Mouse (Mus musculus): ENCODE data around the gene Tenm4. TPM values are rescaled to one million over a fixed set of nuclear protein-coding genes. Genes with fewer than 3 reads are reported as not detected.

The Tenm4 gene
- polyA plus RNA-seq, 1 experiment from 2014 or later = 9.2 TPM

- no peak overlapping the region for H3K4me3 ChIP-seq (ENCODE audit: control insufficient read depth in 1 of 2, insufficient read depth in 1 of 2, low read depth in 1 of 2, low read length in 2 of 2)
- no peak overlapping the region for H3K4me2 ChIP-seq (ENCODE audit: low read length)
- 41% methylated on average over 4 of the region's 4 CpGs for WGBS
- no peaks in the 10 kb centered on the region for H3K27me3 ChIP-seq (ENCODE audit: control insufficient read depth, insufficient read depth, low read length)
- H3K4me1 ChIP-seq (ENCODE audit: control insufficient read depth in 2 of 2, insufficient read depth in 2 of 2, low read length in 2 of 2) = peaks cover 4 to 6% of the 10 kb centered on the region in 2 experiments
- H3K36me3 ChIP-seq (ENCODE audit: control insufficient read depth, insufficient read depth, low read length) = no peaks in the 10 kb centered on the region
- no peak for ATAC-seq (ENCODE audit: insufficient number of reproducible peaks, insufficient read depth, low FRiP score, low read depth)
- no peak overlapping the region for H3K27ac ChIP-seq (replicated peaks in 1 of 2; ENCODE audit: control insufficient read depth in 1 of 2, insufficient read depth in 1 of 2, low read depth in 2 of 2, low read length in 2 of 2)
- no peaks in the 10 kb centered on the region for H3K9me3 ChIP-seq (ENCODE audit: control insufficient read depth, low read length)
- H3K9ac ChIP-seq (ENCODE audit: low read length) = no peak overlapping the region
Observed at GRCm38 (mm10) chr7:96856518-96856917, 685.5 kb downstream of the Tenm4 start.

- no peak for ATAC-seq (ENCODE audit: insufficient number of reproducible peaks, insufficient read depth, low FRiP score, low read depth)
- 65% methylated on average over 2 of the region's 2 CpGs for WGBS
Observed at GRCm38 (mm10) chr7:96859077-96859476, 688.0 kb downstream of the Tenm4 start.

GRCm38 (mm10) chr7:96859684-96860083 is 688.6 kb downstream of the Tenm4 start:
- no peaks in the 10 kb centered on the region for H3K27me3 ChIP-seq (ENCODE audit: control insufficient read depth, insufficient read depth, low read length)
- ATAC-seq (ENCODE audit: insufficient number of reproducible peaks, insufficient read depth, low FRiP score, low read depth) = no peak

More at GRCm38 (mm10) chr7:96859077-96859476, 688.0 kb downstream of the Tenm4 start:
- Histone ChIP-seq H3K9me3 (ENCODE audit: control insufficient read depth, low read length) (no peaks in the 10 kb centered on the region), H3K4me3 (ENCODE audit: control insufficient read depth in 1 of 2, insufficient read depth in 1 of 2, low read depth in 1 of 2, low read length in 2 of 2) (no peak overlapping the region), H3K27me3 (ENCODE audit: control insufficient read depth, insufficient read depth, low read length) (no peaks in the 10 kb centered on the region), H3K4me1 (ENCODE audit: control insufficient read depth in 2 of 2, insufficient read depth in 2 of 2, low read length in 2 of 2) (peaks cover 4 to 6% of the 10 kb centered on the region in 2 experiments), H3K36me3 (ENCODE audit: control insufficient read depth, insufficient read depth, low read length) (no peaks in the 10 kb centered on the region), H3K9ac (ENCODE audit: low read length) (no peak overlapping the region), H3K27ac (replicated peaks in 1 of 2; ENCODE audit: control insufficient read depth in 1 of 2, insufficient read depth in 1 of 2, low read depth in 2 of 2, low read length in 2 of 2) (no peak overlapping the region), H3K4me2 (ENCODE audit: low read length) (no peak overlapping the region)

GRCm38 (mm10) chr7:96860650-96861049 is 689.6 kb downstream of the Tenm4 start:
- ATAC-seq (ENCODE audit: insufficient number of reproducible peaks, insufficient read depth, low FRiP score, low read depth) = peak; percentile 32; the same call in 1 of the 2 replicates
- Histone ChIP-seq H3K9ac (ENCODE audit: low read length) (no peak overlapping the region), H3K36me3 (ENCODE audit: control insufficient read depth, insufficient read depth, low read length) (no peaks in the 10 kb centered on the region), H3K27ac (replicated peaks in 1 of 2; ENCODE audit: control insufficient read depth in 1 of 2, insufficient read depth in 1 of 2, low read depth in 2 of 2, low read length in 2 of 2) (0 out of 4 replicates have a peak overlapping the region, but pooled peaks of 1 of the 2 experiments have one; percentile 0), H3K9me3 (ENCODE audit: control insufficient read depth, low read length) (no peaks in the 10 kb centered on the region), H3K4me3 (ENCODE audit: control insufficient read depth in 1 of 2, insufficient read depth in 1 of 2, low read depth in 1 of 2, low read length in 2 of 2) (no peak overlapping the region), H3K27me3 (ENCODE audit: control insufficient read depth, insufficient read depth, low read length) (no peaks in the 10 kb centered on the region), H3K4me1 (ENCODE audit: control insufficient read depth in 2 of 2, insufficient read depth in 2 of 2, low read length in 2 of 2) (peaks cover 4 to 6% of the 10 kb centered on the region in 2 experiments), H3K4me2 (ENCODE audit: low read length) (no peak overlapping the region)
- WGBS = 29% methylated on average over 4 of the region's 4 CpGs

More at GRCm38 (mm10) chr7:96859684-96860083, 688.6 kb downstream of the Tenm4 start:
- H3K36me3 ChIP-seq (ENCODE audit: control insufficient read depth, insufficient read depth, low read length) = no peaks in the 10 kb centered on the region
- no peaks in the 10 kb centered on the region for H3K9me3 ChIP-seq (ENCODE audit: control insufficient read depth, low read length)
- no peak overlapping the region for H3K4me2 ChIP-seq (ENCODE audit: low read length)
- WGBS = 72% methylated on average over 5 of the region's 5 CpGs
- no peak overlapping the region for H3K27ac ChIP-seq (replicated peaks in 1 of 2; ENCODE audit: control insufficient read depth in 1 of 2, insufficient read depth in 1 of 2, low read depth in 2 of 2, low read length in 2 of 2)
- H3K4me1 ChIP-seq (ENCODE audit: control insufficient read depth in 2 of 2, insufficient read depth in 2 of 2, low read length in 2 of 2) = peaks cover 4 to 6% of the 10 kb centered on the region in 2 experiments
- H3K9ac ChIP-seq (ENCODE audit: low read length) = no peak overlapping the region
- no peak overlapping the region for H3K4me3 ChIP-seq (ENCODE audit: control insufficient read depth in 1 of 2, insufficient read depth in 1 of 2, low read depth in 1 of 2, low read length in 2 of 2)

GRCm38 (mm10) chr7:96864894-96865722 is 694.1 kb downstream of the Tenm4 start:
- Histone ChIP-seq H3K4me1 (ENCODE audit: control insufficient read depth in 2 of 2, insufficient read depth in 2 of 2, low read length in 2 of 2) (peaks cover 4 to 6% of the 10 kb centered on the region in 2 experiments), H3K36me3 (ENCODE audit: control insufficient read depth, insufficient read depth, low read length) (no peaks in the 10 kb centered on the region), H3K27ac (replicated peaks in 1 of 2; ENCODE audit: control insufficient read depth in 1 of 2, insufficient read depth in 1 of 2, low read depth in 2 of 2, low read length in 2 of 2) (no peak overlapping the region), H3K4me3 (ENCODE audit: control insufficient read depth in 1 of 2, insufficient read depth in 1 of 2, low read depth in 1 of 2, low read length in 2 of 2) (no peak overlapping the region), H3K4me2 (ENCODE audit: low read length) (no peak overlapping the region), H3K27me3 (ENCODE audit: control insufficient read depth, insufficient read depth, low read length) (no peaks in the 10 kb centered on the region), H3K9me3 (ENCODE audit: control insufficient read depth, low read length) (no peaks in the 10 kb centered on the region), H3K9ac (ENCODE audit: low read length) (no peak overlapping the region)
- WGBS = 68% methylated on average over 7 of the region's 7 CpGs
- no peak for ATAC-seq (ENCODE audit: insufficient number of reproducible peaks, insufficient read depth, low FRiP score, low read depth)

- 84% methylated on average over 16 of the region's 16 CpGs for WGBS
- no peak for ATAC-seq (ENCODE audit: insufficient number of reproducible peaks, insufficient read depth, low FRiP score, low read depth)
- no peak overlapping the region for H3K27ac ChIP-seq (replicated peaks in 1 of 2; ENCODE audit: control insufficient read depth in 1 of 2, insufficient read depth in 1 of 2, low read depth in 2 of 2, low read length in 2 of 2)
Observed at GRCm38 (mm10) chr7:96869079-96869810, 698.2 kb downstream of the Tenm4 start.

GRCm38 (mm10) chr7:96870473-96870872 is 699.4 kb downstream of the Tenm4 start:
- 87% methylated on average over 8 of the region's 8 CpGs for WGBS
- H3K27ac ChIP-seq (replicated peaks in 1 of 2; ENCODE audit: control insufficient read depth in 1 of 2, insufficient read depth in 1 of 2, low read depth in 2 of 2, low read length in 2 of 2) = no peak overlapping the region
- no peak for ATAC-seq (ENCODE audit: insufficient number of reproducible peaks, insufficient read depth, low FRiP score, low read depth)

More at GRCm38 (mm10) chr7:96869079-96869810, 698.2 kb downstream of the Tenm4 start:
- H3K36me3 ChIP-seq (ENCODE audit: control insufficient read depth, insufficient read depth, low read length) = no peaks in the 10 kb centered on the region
- no peak overlapping the region for H3K9ac ChIP-seq (ENCODE audit: low read length)
- no peaks in the 10 kb centered on the region for H3K4me1 ChIP-seq (ENCODE audit: control insufficient read depth in 2 of 2, insufficient read depth in 2 of 2, low read length in 2 of 2)
- no peaks in the 10 kb centered on the region for H3K27me3 ChIP-seq (ENCODE audit: control insufficient read depth, insufficient read depth, low read length)
- no peak overlapping the region for H3K4me3 ChIP-seq (ENCODE audit: control insufficient read depth in 1 of 2, insufficient read depth in 1 of 2, low read depth in 1 of 2, low read length in 2 of 2)
- H3K4me2 ChIP-seq (ENCODE audit: low read length) = no peak overlapping the region
- H3K9me3 ChIP-seq (ENCODE audit: control insufficient read depth, low read length) = no peaks in the 10 kb centered on the region

More at GRCm38 (mm10) chr7:96870473-96870872, 699.4 kb downstream of the Tenm4 start:
- Histone ChIP-seq H3K9me3 (ENCODE audit: control insufficient read depth, low read length) (no peaks in the 10 kb centered on the region), H3K9ac (ENCODE audit: low read length) (no peak overlapping the region), H3K4me1 (ENCODE audit: control insufficient read depth in 2 of 2, insufficient read depth in 2 of 2, low read length in 2 of 2) (no peaks in the 10 kb centered on the region), H3K4me3 (ENCODE audit: control insufficient read depth in 1 of 2, insufficient read depth in 1 of 2, low read depth in 1 of 2, low read length in 2 of 2) (no peak overlapping the region), H3K36me3 (ENCODE audit: control insufficient read depth, insufficient read depth, low read length) (no peaks in the 10 kb centered on the region), H3K4me2 (ENCODE audit: low read length) (no peak overlapping the region), H3K27me3 (ENCODE audit: control insufficient read depth, insufficient read depth, low read length) (no peaks in the 10 kb centered on the region)
